Mouse (Mus musculus) frontal cortex, adult (tissue): ENCODE measurements around the gene Sbk2.
A peak's percentile ranks its signal among the peaks of the same experiment; 100 is the strongest.

Experiments used
- ATAC-seq: cut with Nextera tagmentation; 2 replicates; pipeline ENCODE4 v1.9.2; 2017; ENCODE audit warnings: mild to moderate bottlenecking, moderate library complexity, mixed read lengths; ENCODE audit not compliant: low TSS enrichment

The Sbk2 gene

DNA sequence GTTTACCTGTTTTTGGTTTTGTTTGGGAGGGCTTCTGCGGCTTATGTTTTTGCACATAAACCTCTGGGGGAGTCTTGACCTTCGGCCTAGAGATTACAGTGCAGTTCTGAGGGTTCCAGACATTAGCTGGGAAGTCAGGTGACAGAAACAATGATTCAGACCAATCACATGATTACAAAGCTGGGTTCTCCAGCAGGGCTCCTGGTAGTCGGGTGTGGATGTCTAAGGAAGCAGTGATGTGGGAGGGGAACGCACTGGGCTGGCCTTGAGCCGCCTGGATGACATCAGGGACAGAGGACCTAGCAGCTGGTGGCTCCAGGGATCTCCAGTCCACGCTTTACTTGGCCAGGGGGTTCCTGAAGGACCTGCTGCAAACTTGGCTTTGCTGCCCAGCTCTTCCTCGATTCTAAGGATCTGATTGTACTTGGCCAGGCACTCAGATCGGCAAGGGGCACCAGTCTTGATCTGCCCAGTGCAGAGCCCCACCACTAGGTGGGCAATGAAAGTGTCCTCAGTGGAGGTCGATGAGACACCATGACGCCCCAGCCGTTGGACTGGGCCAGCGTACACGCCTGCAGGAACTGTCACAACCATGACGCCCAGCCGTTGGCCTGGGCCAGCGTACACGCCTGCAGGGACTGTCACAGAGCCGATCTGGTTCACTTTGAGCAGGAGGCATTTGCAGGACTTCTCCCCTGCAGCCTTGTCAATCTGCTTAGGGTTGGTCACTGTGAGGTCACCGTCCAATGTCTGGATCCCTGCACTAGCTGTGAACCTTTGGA is 13.5 kb downstream of the Sbk2 start:
- ATAC-seq: no peak

DNA sequence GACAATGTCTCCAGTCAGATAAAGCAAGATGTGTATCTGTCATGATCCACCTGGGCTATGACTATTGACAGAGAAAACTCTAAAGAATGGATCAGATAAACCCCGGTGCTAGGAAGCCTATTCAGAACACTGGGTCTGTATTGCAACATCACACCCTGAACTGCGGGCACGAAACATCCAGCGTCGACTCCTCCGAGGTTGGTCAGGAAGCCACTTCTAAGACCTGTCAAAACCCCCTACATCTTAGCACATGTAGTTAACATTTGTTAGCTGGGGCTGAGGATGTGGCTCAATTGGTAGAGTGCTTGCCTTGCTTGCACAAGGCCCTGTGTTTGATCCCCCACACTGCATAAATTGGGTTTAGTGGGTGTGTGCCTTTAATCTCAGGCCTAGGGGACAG is 15.8 kb downstream of the Sbk2 start:
- no peak for ATAC-seq

DNA sequence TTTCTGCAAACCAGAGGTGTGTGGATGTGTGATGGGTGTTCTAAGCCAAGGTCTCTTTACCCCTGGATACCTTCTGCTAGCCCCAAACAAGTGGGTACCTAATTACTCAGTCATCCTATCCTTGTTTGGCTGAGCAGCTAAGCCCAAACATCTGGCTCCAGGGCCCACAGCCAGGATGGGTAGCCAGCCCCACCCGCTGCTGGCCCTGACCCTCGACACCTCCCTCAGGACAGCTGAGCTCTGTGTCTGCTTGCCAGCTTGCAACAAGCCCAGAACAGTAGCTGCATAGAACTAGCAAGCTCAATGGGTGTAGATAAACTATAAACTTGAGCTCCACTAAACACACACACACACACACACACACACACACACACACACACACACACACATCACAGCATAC is 16.4 kb downstream of the Sbk2 start:
- ATAC-seq: 0 out of 2 replicates have a peak, but pooled peaks have one; percentile 5

DNA sequence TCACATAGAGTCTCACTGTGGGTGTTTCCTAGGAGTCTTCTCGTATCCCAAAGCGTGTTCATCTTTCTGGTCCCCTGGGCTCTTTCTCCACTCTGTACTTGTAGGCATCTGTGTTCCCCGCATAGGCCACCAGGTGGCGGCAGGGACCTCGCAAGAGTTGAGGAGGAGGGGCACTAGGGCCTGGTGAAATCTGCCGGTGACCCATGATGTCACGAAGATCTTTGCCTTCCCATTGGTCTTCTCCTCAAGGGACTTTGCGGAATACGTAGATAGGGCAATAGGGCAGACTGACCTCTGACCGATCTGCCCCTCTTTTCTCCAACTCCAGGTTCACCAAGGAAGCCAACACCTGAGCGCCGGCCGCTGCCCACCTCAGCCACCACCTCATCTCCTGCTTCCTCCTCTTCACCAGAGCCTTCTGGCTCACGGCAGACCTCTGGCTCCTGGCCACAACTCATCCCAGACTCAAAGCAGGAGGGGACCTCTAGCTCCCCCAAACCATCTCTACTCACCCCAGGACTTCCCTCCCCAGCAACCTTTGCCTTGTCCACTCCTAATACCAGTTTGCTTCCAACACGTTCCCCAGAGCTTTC is 20.9 kb downstream of the Sbk2 start:
- peak; percentile 92 for ATAC-seq

DNA sequence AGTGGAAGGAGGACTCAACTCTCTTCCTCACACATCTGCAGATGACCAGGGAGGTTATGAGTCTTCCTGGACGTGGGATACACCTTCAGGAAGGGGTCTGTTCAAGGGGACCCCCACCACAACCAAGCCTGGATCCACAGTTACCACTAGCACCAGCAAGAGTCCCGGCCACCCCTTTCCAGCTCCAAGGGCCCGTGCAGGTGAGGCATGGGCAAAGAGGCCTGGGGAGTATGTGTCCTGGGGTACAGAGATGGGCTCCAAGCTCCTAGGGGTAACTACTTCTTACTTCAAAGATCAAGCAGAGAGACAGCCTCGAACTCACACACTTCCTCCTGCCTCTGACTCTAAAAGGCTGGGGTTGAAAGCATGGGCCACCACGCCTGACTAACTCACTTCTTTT is 21.5 kb downstream of the Sbk2 start:
- ATAC-seq: no peak

DNA sequence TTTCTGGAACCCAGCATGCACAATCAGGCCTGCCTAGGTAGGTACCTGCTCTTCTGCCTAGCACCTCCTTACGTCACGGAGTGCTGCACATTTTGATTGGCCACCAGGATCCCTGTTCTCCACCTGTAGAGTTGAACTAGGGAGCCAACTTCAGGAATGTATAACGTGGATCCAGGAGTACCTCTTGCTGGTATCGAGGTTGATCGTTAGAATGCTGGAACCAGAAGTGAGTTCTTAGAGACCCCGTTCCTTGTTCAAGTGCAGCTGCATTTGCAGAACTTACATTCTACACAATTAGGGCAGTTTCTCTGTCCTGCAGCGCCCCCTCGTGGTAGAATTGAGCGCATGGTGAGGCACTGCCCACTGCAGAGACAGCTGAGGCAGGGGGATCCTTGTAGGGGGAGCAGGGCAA is 24.1 kb downstream of the Sbk2 start:
- peak; percentile 72; the same call in 1 of the 2 replicates for ATAC-seq

DNA sequence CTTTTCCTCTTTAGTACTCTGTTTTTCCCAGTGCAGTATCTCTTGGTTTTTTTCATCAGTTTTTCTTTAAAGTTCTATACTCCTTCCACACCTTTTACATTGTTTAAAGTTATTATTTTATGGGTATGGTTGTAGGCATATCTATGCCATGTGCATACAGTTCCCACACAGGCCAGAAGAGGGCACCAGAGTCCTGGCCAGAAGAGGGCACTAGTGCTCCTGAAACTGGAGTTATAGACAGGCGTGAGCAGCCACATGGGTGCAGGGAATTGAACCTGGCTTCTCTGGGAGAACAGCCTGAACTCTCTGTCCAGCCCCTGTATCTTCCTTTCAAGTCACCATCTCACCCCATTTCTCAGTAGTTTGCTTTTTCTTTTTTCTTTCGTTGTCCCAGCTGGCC is 25.8 kb downstream of the Sbk2 start:
- ATAC-seq: no peak

DNA sequence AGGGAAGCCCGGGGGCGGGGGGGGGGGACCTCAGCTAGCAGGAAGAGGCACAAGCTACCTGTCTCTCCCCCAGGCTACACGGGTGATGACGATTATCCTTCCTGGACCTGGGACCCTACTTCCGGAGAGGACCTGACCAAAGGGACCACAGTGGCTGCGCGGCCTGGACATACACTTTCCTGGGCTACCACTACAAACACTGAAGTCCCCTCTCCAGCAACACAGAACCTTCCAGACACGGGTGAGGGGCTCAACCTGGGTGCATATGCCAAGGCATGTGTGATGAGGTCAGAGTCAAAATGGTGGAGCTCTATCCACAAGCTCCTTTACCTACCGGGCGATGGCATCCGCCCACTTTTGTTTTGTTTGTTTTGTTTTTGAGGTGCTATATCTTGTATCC is 26.8 kb downstream of the Sbk2 start:
- no peak for ATAC-seq

DNA sequence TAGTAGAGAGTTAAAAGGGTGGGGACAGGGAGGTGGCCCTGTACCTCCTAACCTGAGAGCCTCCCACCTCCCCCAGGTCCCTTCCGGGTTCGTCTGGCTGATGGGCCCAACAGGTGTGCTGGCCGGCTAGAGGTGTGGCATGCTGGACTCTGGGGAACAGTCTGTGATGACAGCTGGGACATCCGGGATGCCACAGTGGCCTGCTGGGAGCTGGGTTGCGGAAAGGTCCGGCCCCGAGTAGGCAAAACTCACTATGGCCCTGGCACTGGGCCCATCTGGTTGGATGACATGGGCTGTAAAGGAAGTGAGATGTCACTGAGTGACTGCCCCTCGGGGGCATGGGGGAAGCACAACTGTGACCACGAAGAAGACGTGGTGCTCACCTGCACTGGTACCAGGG is 27.4 kb downstream of the Sbk2 start:
- no peak for ATAC-seq

DNA sequence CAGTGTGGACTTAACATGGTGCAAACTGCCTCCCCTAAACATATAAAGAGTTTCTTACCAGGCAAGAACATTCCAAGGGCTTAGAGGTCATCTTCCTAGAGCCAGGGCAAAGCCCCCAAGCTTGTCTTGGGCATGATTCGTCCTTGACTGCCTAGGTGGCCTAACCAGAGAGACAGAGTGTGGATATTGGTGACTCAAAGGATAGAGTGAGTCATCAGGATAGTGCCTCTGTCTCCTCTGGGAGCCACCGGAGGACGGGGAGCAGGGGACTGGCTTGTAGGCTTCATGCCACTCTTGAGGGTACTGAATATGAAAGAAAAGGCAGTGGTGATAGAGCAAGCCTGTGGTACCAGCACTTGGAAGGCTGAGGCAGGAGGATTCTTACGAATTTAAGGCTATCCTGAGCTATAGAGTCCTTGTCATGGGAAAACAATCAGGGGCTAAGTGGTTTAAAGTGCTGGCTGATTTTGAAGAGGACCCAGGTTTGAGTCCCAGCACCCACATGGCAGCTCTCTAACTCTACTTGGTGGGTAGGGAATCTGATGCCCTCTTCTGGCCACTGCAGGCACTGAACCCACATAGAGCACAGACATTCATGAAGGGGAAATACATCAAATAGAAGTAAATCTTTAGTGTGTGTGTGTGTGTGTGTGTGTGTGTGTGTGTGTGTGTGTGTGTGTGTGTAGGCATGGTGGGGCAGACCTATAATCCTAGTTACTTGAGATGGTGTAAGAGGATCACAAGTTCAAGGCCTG is 29.9 kb downstream of the Sbk2 start:
- no peak for ATAC-seq

DNA sequence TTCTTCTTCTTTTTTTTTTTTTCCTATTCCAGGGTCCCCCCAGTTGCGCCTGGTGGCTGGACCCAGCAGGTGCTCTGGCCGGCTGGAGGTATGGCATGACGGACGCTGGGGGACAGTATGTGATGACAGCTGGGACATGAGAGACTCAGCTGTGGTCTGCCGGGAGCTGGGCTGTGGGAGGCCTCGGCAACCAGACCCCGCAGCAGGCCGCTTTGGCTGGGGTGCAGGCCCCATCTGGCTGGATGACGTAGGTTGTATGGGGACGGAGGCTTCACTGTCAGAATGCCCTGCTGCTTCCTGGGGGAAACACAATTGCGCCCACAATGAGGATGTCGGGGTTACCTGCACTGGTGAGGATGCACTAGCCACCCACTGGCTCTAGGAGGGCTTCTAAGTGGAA is 31.1 kb downstream of the Sbk2 start:
- no peak for ATAC-seq

DNA sequence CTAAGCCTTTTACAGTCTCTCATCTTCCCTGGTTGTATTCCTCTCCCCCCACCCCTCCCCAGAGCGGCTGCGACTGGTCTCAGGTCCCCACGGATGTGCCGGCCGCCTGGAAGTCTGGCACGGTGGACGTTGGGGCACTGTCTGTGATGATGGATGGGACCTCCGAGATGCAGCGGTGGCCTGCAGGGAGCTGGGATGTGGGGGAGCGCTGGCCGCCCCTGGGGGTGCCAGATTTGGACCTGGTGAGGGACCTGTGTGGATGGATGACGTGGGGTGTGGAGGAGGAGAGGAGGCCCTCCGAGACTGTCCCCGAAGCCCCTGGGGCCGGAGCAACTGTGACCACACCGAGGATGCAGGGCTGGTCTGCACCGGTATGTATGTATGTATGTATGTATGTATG is 35.9 kb downstream of the Sbk2 start:
- no peak for ATAC-seq

DNA sequence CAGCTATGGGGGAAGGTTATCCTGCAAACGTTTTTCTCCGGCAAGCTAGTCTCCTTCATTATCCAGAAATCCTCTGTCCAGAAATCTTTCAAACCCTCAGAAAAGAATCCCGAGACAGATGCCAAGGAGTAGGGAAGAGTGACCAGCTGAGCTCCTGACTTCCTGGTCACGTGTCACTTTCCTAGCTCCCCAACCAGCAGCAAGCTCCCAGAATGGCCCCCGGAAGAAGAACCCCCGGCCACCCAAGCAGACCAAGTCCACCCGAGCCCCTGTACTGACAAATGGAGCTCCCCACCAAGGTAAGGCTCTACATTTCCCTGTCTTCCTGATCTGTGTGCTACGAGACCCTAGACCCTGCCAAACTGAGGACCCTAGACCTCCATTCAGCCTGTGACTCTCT is 36.5 kb downstream of the Sbk2 start:
- no peak for ATAC-seq

DNA sequence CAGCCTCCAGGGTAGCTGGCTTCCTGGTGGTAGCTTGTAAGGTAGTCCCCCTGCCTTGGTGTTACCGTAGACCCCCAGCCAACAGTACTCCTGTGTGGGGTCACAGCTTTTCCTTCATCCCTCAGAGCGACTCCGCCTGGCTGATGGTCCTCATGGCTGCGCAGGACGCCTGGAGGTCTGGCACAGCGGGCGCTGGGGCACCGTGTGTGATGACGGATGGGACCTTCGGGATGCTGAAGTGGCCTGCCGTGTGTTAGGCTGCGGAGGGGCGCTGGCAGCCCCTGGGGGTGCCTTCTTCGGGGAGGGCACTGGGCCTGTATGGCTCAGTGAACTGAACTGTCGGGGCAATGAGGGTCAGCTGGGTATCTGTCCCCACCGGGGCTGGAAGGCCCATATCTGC is 37.4 kb downstream of the Sbk2 start:
- no peak for ATAC-seq

DNA sequence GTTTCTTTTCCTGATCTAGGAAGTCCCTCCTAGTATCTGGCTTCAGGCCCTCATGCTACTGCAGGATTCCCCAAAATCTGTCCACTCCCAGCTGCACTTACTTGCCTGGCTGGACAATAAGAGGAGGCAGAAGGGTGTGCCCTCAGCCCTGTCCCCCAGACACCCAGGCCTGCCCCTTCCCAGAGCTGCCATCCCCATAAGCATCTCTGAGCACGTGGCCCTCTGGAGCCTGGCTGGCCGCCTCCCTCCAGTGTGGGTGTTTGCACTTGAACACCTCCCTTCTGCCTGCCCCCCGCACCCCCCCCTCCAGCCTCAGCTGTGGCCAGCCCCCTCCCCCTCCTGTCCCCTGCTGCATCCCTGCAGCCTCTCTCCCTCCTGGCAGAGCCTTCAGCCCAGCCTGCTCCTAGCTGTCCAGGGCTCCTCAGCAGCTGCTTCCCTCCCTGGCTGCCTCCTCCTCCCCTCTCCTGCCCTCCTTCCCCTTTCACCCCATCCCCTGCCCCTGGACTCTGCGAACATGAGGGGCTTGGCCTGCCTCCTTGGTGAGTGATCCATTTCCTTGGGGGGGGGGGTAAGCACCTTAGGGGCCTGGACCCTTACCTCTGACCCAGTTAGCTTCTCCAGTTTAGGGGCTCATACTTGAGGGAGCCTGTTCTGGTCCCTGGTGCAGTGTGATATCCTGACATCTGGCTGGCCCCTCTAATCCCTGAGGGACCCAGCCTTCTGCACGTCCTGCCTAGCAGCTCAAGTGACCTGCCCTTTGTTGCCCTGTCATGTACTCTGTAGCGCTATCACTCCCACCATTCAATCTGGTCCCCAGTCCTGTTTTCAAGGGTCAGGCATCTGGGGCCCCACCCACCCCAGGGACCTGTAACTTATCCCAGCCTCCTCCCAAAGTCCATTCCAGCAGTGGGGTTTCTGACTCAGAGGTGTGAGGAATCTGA is 38.5 kb downstream of the Sbk2 start, which contains the start of gene Ssc5d:
Gene Ssc5d (plus strand): TSS at position 345 of the 941 bp plus-strand sequence.
- no peak for ATAC-seq

DNA sequence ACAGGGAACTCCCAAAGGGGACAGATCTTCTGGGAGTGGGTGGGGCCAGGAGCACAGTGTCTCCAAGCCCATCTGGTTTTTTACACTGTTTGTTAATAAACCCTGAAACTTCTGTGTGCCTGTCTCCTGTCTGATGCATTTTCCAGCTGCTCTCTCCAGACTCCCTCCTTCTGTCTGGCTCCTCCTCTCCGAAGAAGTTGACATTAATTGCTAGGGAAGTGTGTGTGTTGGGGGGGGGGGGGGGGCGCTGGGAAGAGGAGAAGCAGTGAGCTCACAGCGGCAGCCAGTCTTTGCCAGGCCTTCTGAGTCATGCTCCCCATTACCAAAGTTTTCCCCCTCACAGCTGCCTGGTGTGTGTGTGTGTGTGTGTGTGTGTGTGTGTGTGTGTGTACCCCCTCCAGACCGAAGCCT is 39.3 kb downstream of the Sbk2 start:
- no peak; the same call in 1 of the 2 replicates for ATAC-seq

DNA sequence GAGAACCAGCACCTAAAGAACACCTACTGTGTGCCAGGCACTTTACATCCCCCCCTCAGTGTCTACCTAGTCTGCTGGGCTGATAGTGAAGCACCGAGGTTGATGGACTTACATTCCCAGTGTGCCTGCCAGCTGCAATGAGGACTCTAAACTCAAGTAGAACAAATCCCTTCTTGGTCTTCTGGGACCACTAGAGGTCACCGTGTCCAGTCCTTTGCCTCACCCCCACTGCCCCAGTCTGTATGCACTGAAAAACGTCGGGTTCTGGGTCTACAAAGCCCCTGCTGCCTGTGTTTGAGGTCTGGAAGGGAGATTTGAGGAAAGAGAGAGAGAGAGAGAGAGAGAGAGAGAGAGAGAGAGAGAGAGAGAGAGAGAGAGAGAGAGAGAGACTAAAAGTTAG is 39.7 kb downstream of the Sbk2 start:
- ATAC-seq: no peak

DNA sequence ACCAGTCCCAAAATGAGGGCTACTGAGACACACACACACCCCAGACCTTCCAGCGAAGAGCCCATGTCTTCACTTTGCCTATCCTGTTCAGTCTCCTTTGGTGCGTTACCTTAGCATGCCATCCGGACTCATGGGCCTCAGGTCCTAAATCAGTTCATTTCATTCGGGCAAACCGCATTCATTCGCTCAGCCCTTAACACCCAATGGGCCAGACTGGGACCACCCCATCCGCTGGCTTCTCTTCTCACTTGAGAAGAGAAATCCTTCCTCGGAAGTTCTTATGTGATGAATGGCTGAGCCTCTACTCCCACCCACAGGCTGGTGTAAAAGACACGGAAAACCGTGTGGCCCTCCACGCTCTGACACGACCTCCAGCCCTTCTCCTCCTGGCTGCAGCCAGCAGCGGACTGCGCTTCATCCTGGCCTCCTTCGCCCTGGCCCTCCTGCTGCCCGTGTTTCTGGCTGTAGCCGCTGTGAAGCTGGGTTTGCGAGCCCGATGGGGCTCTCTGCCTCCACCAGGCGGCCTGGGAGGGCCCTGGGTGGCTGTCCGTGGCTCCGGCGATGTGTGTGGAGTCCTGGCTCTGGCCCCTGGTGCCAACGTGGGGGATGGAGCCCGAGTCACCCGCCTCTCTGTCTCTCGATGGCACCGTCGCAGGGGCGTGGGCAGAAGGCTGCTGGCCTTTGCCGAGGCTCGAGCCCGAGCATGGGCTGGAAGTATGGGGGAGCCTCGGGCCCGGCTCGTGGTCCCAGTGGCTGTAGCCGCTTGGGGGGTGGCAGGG is 40.4 kb downstream of the Sbk2 start:
- ATAC-seq: peak; percentile 41

DNA sequence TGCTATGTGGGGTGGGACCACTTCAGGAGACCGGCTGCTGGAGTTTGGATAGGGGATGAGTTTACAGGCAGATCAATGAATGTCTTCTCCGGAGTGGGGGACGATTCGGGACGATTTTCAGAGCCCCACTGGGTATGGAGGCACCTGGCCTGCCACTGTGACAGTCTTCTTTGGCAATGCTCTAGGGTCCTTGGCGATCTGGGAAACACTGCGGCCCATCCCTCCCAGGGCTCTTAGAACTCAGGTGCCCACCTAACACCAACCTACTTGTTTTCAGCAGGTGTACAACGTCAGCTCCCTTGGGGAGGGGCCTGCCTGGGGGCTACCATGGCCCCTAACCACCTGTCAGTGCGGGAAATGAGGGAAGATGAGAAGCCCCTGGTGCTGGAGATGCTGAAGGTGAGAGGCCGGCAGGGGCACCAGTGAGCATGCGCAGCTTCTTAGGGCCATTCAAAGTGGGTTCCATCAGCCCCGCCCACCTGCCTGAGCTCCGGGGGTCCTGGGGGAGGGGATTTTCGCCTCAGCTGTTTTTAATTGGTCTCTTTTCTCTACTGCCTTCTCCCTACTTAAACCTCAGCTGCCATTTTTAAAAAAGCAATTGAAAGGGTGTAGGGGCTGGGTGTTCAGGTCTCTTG is 41.2 kb downstream of the Sbk2 start:
- 0 out of 2 replicates have a peak, but pooled peaks have one; percentile 10 for ATAC-seq

DNA sequence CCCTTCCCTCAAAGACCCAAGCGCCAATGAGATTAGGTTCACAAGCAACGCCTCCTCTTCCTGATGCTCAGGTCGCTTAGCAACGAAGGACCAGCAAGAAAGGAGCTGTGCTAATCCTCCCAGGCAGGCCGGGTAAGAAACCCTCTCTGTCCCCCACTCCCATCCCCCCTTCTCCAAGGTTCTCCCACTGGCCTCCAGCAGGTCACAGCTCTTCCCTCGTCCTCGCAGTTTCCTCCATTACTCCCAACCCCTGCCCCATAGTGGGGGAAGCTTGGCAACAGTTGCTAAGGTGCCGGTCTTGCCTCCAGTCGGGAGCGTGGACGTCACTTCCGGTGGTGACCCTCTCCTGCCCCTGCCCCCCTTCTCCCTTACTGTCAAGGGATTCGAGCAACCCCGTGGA is 41.7 kb downstream of the Sbk2 start:
- peak; percentile 68 for ATAC-seq
